Mouse (Mus musculus) G1E (cell line): ENCODE measurements around the gene Zbtb9. TPM values are rescaled to one million over a fixed set of nuclear protein-coding genes. Genes with fewer than 3 reads are reported as not detected.
A peak's percentile ranks its signal among the peaks of the same experiment; 100 is the strongest.

Experiments
- ATAC-seq: 2 replicates; pipeline ENCODE4 v1.8.0; 2016; ENCODE audit warnings: mild to moderate bottlenecking; ENCODE audit not compliant: insufficient number of reproducible peaks, poor library complexity, low FRiP score, severe bottlenecking; ENCODE audit errors: extremely low read depth
- DNase-seq: peaks from one replicate; pipeline ENCODE4 v3.0.0; 2012; ENCODE audit warnings: low spot score
- H3K27me3 ChIP-seq: 2 replicates; pipeline ENCODE4 v1.6.1; 2012; ENCODE audit warnings: mild to moderate bottlenecking, low read length, inconsistent platforms; ENCODE audit not compliant: insufficient read depth
- H3K36me3 ChIP-seq: replicated peaks from 2 replicates; pipeline ENCODE3; 2012; ENCODE audit warnings: mild to moderate bottlenecking, inconsistent platforms
- H3K4me1 ChIP-seq: 2 replicates; pipeline ENCODE4 v1.6.1; 2012; ENCODE audit warnings: low read depth, low read length, inconsistent platforms, mixed read lengths; ENCODE audit not compliant: insufficient read depth
- H3K4me3 ChIP-seq: 2 replicates; pipeline ENCODE4 v1.5.1; 2012; ENCODE audit warnings: low read depth, mild to moderate bottlenecking, inconsistent platforms, low read length, moderate library complexity, mixed read lengths
- H3K9me3 ChIP-seq: replicated peaks from 2 replicates; pipeline ENCODE4 v1.6.1; 2012; ENCODE audit warnings: inconsistent platforms
- CTCF ChIP-seq: IDR thresholded peaks from 2 replicates; pipeline ENCODE4 v1.5.1; 2012; ENCODE audit warnings: low read depth, low read length, inconsistent platforms, mixed read lengths
- GATA1 ChIP-seq: IDR thresholded peaks from 2 replicates; pipeline ENCODE4 v1.6.1; 2012; ENCODE audit warnings: borderline replicate concordance, low read length, inconsistent platforms, mixed read lengths
- GATA2 ChIP-seq: IDR thresholded peaks from 2 replicates; pipeline ENCODE4 v1.6.1; 2012; ENCODE audit warnings: low read depth, low read length, inconsistent platforms, borderline replicate concordance
- POLR2AphosphoS5 ChIP-seq: IDR thresholded peaks from 2 replicates; pipeline ENCODE4 v1.6.1; 2012; ENCODE audit warnings: low read depth, low read length, inconsistent platforms; ENCODE audit not compliant: insufficient replicate concordance
- TAL1 ChIP-seq: conservative IDR thresholded peaks from 2 replicates; pipeline ENCODE4 v1.6.1; 2012; ENCODE audit warnings: low read depth, low read length, inconsistent platforms, mixed read lengths
- polyA plus RNA-seq: library from polyadenylated mRNA; stranded (reverse); fragments of >175 nt; gene quantifications from 2 replicates; pipeline ENCODE4 v1.2.3, GENCODE M21; 2012
- total RNA-seq, 2 experiments: library from RNA; stranded (forward) in 1 of 2; stranded (reverse) in 1 of 2; fragments of 200-1000 nt in 1 of 2; fragments of >200 nt in 1 of 2; fragmentation: Nextera tagmentation in 1 of 2; gene quantifications; 2 replicates each; pipeline ENCODE4 v1.2.3; 2014 to 2017

Zbtb9 gene
- total and polyA plus RNA-seq, 3 experiments = 4.4 to 25.6 (median 11.1) TPM

- H3K27me3 ChIP-seq = peaks cover 14% of the 10 kb centered on the region; the same call in 1 of the 2 replicates
- no peak for TF ChIP-seq CTCF
- TF ChIP-seq GATA2 = no peak
- TF ChIP-seq TAL1 = no peak
- TF ChIP-seq POLR2AphosphoS5 = no peak
- no peak for TF ChIP-seq GATA1
- H3K4me1 ChIP-seq = peaks cover 33% of the 10 kb centered on the region
- ATAC-seq (no peak), DNase-seq (no peak)
- H3K36me3 ChIP-seq = no peaks in the 10 kb centered on the region
- 0 out of 2 replicates have a peak, but pooled peaks cover 3% of the 10 kb centered on the region for H3K9me3 ChIP-seq
- no peak overlapping the region; the same call in 1 of the 2 replicates for H3K4me3 ChIP-seq
Measured at GRCm38 (mm10) chr17:27048445-27049239, 75.7 kb downstream of the Zbtb9 start.

GRCm38 (mm10) chr17:27050853-27051252 lies 77.9 kb downstream of the Zbtb9 start:
- TF ChIP-seq CTCF (no peak), GATA2 (no peak), POLR2AphosphoS5 (no peak), TAL1 (no peak), GATA1 (no peak)
- Histone ChIP-seq H3K4me3 (no peak overlapping the region), H3K27me3 (peaks cover 6% of the 10 kb centered on the region; the same call in 1 of the 2 replicates), H3K4me1 (peaks cover 37% of the 10 kb centered on the region), H3K9me3 (0 out of 2 replicates have a peak, but pooled peaks cover 3% of the 10 kb centered on the region), H3K36me3 (no peaks in the 10 kb centered on the region)
- ATAC-seq = no peak
- no peak for DNase-seq

GRCm38 (mm10) chr17:27051514-27051913 lies 78.5 kb downstream of the Zbtb9 start:
- 0 out of 2 replicates have a peak, but pooled peaks cover 3% of the 10 kb centered on the region for H3K9me3 ChIP-seq
- ATAC-seq (no peak; the same call in 1 of the 2 replicates), DNase-seq (peak; percentile 66)
- no peaks in the 10 kb centered on the region for H3K36me3 ChIP-seq
- TF ChIP-seq GATA1 = no peak
- no peak for TF ChIP-seq CTCF
- no peak for TF ChIP-seq TAL1
- peaks cover 40% of the 10 kb centered on the region for H3K4me1 ChIP-seq
- peak overlapping the region; percentile 63 for H3K4me3 ChIP-seq
- H3K27me3 ChIP-seq = peaks cover 6% of the 10 kb centered on the region; the same call in 1 of the 2 replicates

- Histone ChIP-seq H3K4me1 (peaks cover 39% of the 10 kb centered on the region), H3K27me3 (peaks cover 23% of the 10 kb centered on the region; the same call in 1 of the 2 replicates), H3K4me3 (peak overlapping the region; percentile 76; the same call in 1 of the 2 replicates), H3K36me3 (peaks cover 9% of the 10 kb centered on the region), H3K9me3 (no peaks in the 10 kb centered on the region)
- DNase-seq (peak; percentile 86), ATAC-seq (peak; percentile 76)
- TF ChIP-seq POLR2AphosphoS5 = no peak
- no peak for TF ChIP-seq TAL1
- TF ChIP-seq GATA1 = no peak
- TF ChIP-seq CTCF = no peak
- no peak for TF ChIP-seq GATA2
Measured at GRCm38 (mm10) chr17:27056170-27056569, 83.2 kb downstream of the Zbtb9 start.

GRCm38 (mm10) chr17:27056812-27057516 lies 84.0 kb downstream of the Zbtb9 start, which contains the start of gene Itpr3:
Gene Itpr3 (plus strand): TSS chr17:27057304.
- peaks cover 23% of the 10 kb centered on the region; the same call in 1 of the 2 replicates for H3K27me3 ChIP-seq
- no peak for TF ChIP-seq TAL1
- TF ChIP-seq GATA1 = no peak
- TF ChIP-seq CTCF = no peak
- TF ChIP-seq GATA2 = no peak
- TF ChIP-seq POLR2AphosphoS5 = no peak
- peaks cover 31% of the 10 kb centered on the region for H3K4me1 ChIP-seq
- peaks cover 9% of the 10 kb centered on the region for H3K36me3 ChIP-seq
- peak within 1 kb of the TSS; percentile 76 for H3K4me3 ChIP-seq
- ATAC-seq = no peak
- H3K9me3 ChIP-seq = no peaks in the 10 kb centered on the region
- peak; percentile 85 for DNase-seq

GRCm38 (mm10) chr17:27057517-27058055 lies 84.6 kb downstream of the Zbtb9 start:
- peak overlapping the region; percentile 76 for H3K4me3 ChIP-seq
- H3K36me3 ChIP-seq = peaks cover 10% of the 10 kb centered on the region
- ATAC-seq = no peak
- TF ChIP-seq CTCF (no peak), GATA1 (no peak), TAL1 (no peak), POLR2AphosphoS5 (no peak), GATA2 (no peak)
- H3K4me1 ChIP-seq = peaks cover 27% of the 10 kb centered on the region
- peaks cover 23% of the 10 kb centered on the region; the same call in 1 of the 2 replicates for H3K27me3 ChIP-seq
- H3K9me3 ChIP-seq = no peaks in the 10 kb centered on the region
- DNase-seq = no peak

Other genes with a start within 250 kb of the Zbtb9 start
- 42.2 and 45.0 TPM in 2 replicates for gene Bnip1, start 192.1 kb upstream of the Zbtb9 start, total RNA-seq (2014; fragmentation: Nextera tagmentation)
- 55.9 and 58.0 TPM in 2 replicates for gene Bnip1, start 192.1 kb upstream of the Zbtb9 start, total RNA-seq (2017)
- 32.1 TPM in 2 replicates for gene Bnip1, start 192.1 kb upstream of the Zbtb9 start, polyA plus RNA-seq
- not detected in 2 replicates for gene Nkx2-5, start 128.2 kb upstream of the Zbtb9 start, total RNA-seq (2014; fragmentation: Nextera tagmentation)
- gene Nkx2-5, start 128.2 kb upstream of the Zbtb9 start, total RNA-seq (2017) = not detected in 2 replicates
- not detected in 2 replicates for gene Nkx2-5, start 128.2 kb upstream of the Zbtb9 start, polyA plus RNA-seq
- gene Kifc5b, start 56.1 kb upstream of the Zbtb9 start, total RNA-seq (2014; fragmentation: Nextera tagmentation) = 17.1 and 23.0 TPM in 2 replicates
- gene Kifc5b, start 56.1 kb upstream of the Zbtb9 start, total RNA-seq (2017) = 15.0 and 15.7 TPM in 2 replicates
- gene Kifc5b, start 56.1 kb upstream of the Zbtb9 start, polyA plus RNA-seq = 30.1 and 36.1 TPM in 2 replicates
- 6.5 and 8.4 TPM in 2 replicates for gene Phf1, start 40.1 kb upstream of the Zbtb9 start, total RNA-seq (2014; fragmentation: Nextera tagmentation)
- gene Phf1, start 40.1 kb upstream of the Zbtb9 start, total RNA-seq (2017) = 7.3 and 7.4 TPM in 2 replicates
- gene Phf1, start 40.1 kb upstream of the Zbtb9 start, polyA plus RNA-seq = 21.6 and 21.7 TPM in 2 replicates
- gene Cuta, start 33.6 kb upstream of the Zbtb9 start, total RNA-seq (2014; fragmentation: Nextera tagmentation) = 319 and 371 TPM in 2 replicates
- 182 and 190 TPM in 2 replicates for gene Cuta, start 33.6 kb upstream of the Zbtb9 start, total RNA-seq (2017)
- gene Cuta, start 33.6 kb upstream of the Zbtb9 start, polyA plus RNA-seq = 526 and 563 TPM in 2 replicates
- gene Syngap1, start 31.9 kb upstream of the Zbtb9 start, total RNA-seq (2014; fragmentation: Nextera tagmentation) = 88.0 and 117 TPM in 2 replicates
- 7.3 and 10.2 TPM in 2 replicates for gene Syngap1, start 31.9 kb upstream of the Zbtb9 start, total RNA-seq (2017)
- 22.3 and 24.1 TPM in 2 replicates for gene Syngap1, start 31.9 kb upstream of the Zbtb9 start, polyA plus RNA-seq
- 231 and 242 TPM in 2 replicates for gene Bak1, start 55.8 kb downstream of the Zbtb9 start, total RNA-seq (2014; fragmentation: Nextera tagmentation)
- 57.5 and 64.5 TPM in 2 replicates for gene Bak1, start 55.8 kb downstream of the Zbtb9 start, total RNA-seq (2017)
- gene Bak1, start 55.8 kb downstream of the Zbtb9 start, polyA plus RNA-seq = 222 and 227 TPM in 2 replicates
- 2.7 and 3.2 TPM in 2 replicates for gene Itpr3, start 84.1 kb downstream of the Zbtb9 start, total RNA-seq (2014; fragmentation: Nextera tagmentation)
- gene Itpr3, start 84.1 kb downstream of the Zbtb9 start, total RNA-seq (2017) = 6.9 and 7.1 TPM in 2 replicates
- 4.7 and 4.9 TPM in 2 replicates for gene Itpr3, start 84.1 kb downstream of the Zbtb9 start, polyA plus RNA-seq
- gene Uqcc2, start 160.7 kb downstream of the Zbtb9 start, total RNA-seq (2014; fragmentation: Nextera tagmentation) = 28.3 and 42.6 TPM in 2 replicates
- 113 and 123 TPM in 2 replicates for gene Uqcc2, start 160.7 kb downstream of the Zbtb9 start, total RNA-seq (2017)
- gene Uqcc2, start 160.7 kb downstream of the Zbtb9 start, polyA plus RNA-seq = 205 and 223 TPM in 2 replicates
- not detected in 2 replicates for gene Ip6k3, start 194.6 kb downstream of the Zbtb9 start, total RNA-seq (2014; fragmentation: Nextera tagmentation)
- gene Ip6k3, start 194.6 kb downstream of the Zbtb9 start, total RNA-seq (2017) = 0.05 TPM in 1 of 2 replicates, not detected in the other
- not detected in 2 replicates for gene Ip6k3, start 194.6 kb downstream of the Zbtb9 start, polyA plus RNA-seq
- gene Lemd2, start 231.3 kb downstream of the Zbtb9 start, total RNA-seq (2014; fragmentation: Nextera tagmentation) = 45.5 TPM in 2 replicates
- 23.9 and 29.9 TPM in 2 replicates for gene Lemd2, start 231.3 kb downstream of the Zbtb9 start, total RNA-seq (2017)
- gene Lemd2, start 231.3 kb downstream of the Zbtb9 start, polyA plus RNA-seq = 98.3 and 100 TPM in 2 replicates